Mouse (Mus musculus): Measurements from ENCODE around the gene Hmox1. TPM values are rescaled to one million over a fixed set of nuclear protein-coding genes. Genes with fewer than 3 reads are reported as not detected.

Gene Hmox1
- polyA plus RNA-seq, 1 experiment from 2014 or later: 19.9 TPM

GRCm38 (mm10) chr8:75078215-75078614 lies 15.2 kb upstream of the Hmox1 start:
- Histone ChIP-seq H3K4me3 (no peak overlapping the region), H3K27ac (no peak overlapping the region), H3K27me3 (ENCODE audit: insufficient read depth, poor library complexity, severe bottlenecking) (no peaks in the 10 kb centered on the region), H3K9me3 (no peaks in the 10 kb centered on the region), H3K4me1 (replicated peaks) (peaks cover under 1% of the 10 kb centered on the region), H3K36me3 (no peaks in the 10 kb centered on the region)
- DNase-seq (ENCODE audit: low spot score): no peak
- WGBS: 78% methylated on average over 1 of the region's 1 CpGs

GRCm38 (mm10) chr8:75078851-75079250 lies 14.6 kb upstream of the Hmox1 start:
- 95% methylated on average over 9 of the region's 9 CpGs for WGBS
- H3K27me3 ChIP-seq (ENCODE audit: insufficient read depth, poor library complexity, severe bottlenecking): no peaks in the 10 kb centered on the region
- no peak for DNase-seq (ENCODE audit: low spot score)
- peaks cover 7% of the 10 kb centered on the region for H3K4me1 ChIP-seq (replicated peaks)
- H3K4me3 ChIP-seq: no peak overlapping the region
- H3K27ac ChIP-seq: no peak overlapping the region
- H3K36me3 ChIP-seq: no peaks in the 10 kb centered on the region
- no peaks in the 10 kb centered on the region for H3K9me3 ChIP-seq

GRCm38 (mm10) chr8:75081364-75082040 lies 11.9 kb upstream of the Hmox1 start:
- no peak for DNase-seq (ENCODE audit: low spot score)
- 81% methylated on average over 9 of the region's 9 CpGs for WGBS
- Histone ChIP-seq H3K9me3 (no peaks in the 10 kb centered on the region), H3K4me1 (replicated peaks) (peaks cover 9% of the 10 kb centered on the region), H3K27me3 (ENCODE audit: insufficient read depth, poor library complexity, severe bottlenecking) (no peaks in the 10 kb centered on the region), H3K4me3 (no peak overlapping the region), H3K27ac (no peak overlapping the region), H3K36me3 (no peaks in the 10 kb centered on the region)

- H3K36me3 ChIP-seq: no peaks in the 10 kb centered on the region
- H3K9me3 ChIP-seq: no peaks in the 10 kb centered on the region
- H3K4me3 ChIP-seq: no peak overlapping the region
- no peak overlapping the region for H3K27ac ChIP-seq
- DNase-seq (ENCODE audit: low spot score): no peak
- peaks cover 9% of the 10 kb centered on the region for H3K4me1 ChIP-seq (replicated peaks)
- 87% methylated on average over 6 of the region's 6 CpGs for WGBS
- no peaks in the 10 kb centered on the region for H3K27me3 ChIP-seq (ENCODE audit: insufficient read depth, poor library complexity, severe bottlenecking)
Observed at GRCm38 (mm10) chr8:75082181-75082805, 11.1 kb upstream of the Hmox1 start.

- H3K27me3 ChIP-seq (ENCODE audit: insufficient read depth, poor library complexity, severe bottlenecking): no peaks in the 10 kb centered on the region
- peaks cover 11% of the 10 kb centered on the region for H3K4me1 ChIP-seq (replicated peaks)
- peak overlapping the region; percentile 44 for H3K4me3 ChIP-seq
- 9% methylated on average over 17 of the region's 17 CpGs for WGBS
- peak overlapping the region; percentile 72 for H3K27ac ChIP-seq
- DNase-seq (ENCODE audit: low spot score): peak; percentile 93
- H3K36me3 ChIP-seq: no peaks in the 10 kb centered on the region
- no peaks in the 10 kb centered on the region for H3K9me3 ChIP-seq
Observed at GRCm38 (mm10) chr8:75083846-75084245, 9.6 kb upstream of the Hmox1 start.

- 84% methylated on average over 3 of the region's 3 CpGs for WGBS
Observed at GRCm38 (mm10) chr8:75084382-75085064, 8.9 kb upstream of the Hmox1 start.

GRCm38 (mm10) chr8:75086002-75086401 lies 7.4 kb upstream of the Hmox1 start:
- WGBS: 83% methylated on average over 2 of the region's 2 CpGs
- Histone ChIP-seq H3K36me3 (no peaks in the 10 kb centered on the region), H3K4me1 (replicated peaks) (peaks cover 18% of the 10 kb centered on the region), H3K27ac (no peak overlapping the region), H3K4me3 (no peak overlapping the region), H3K27me3 (ENCODE audit: insufficient read depth, poor library complexity, severe bottlenecking) (0 out of 2 replicates have a peak, but pooled peaks cover under 1% of the 10 kb centered on the region), H3K9me3 (no peaks in the 10 kb centered on the region)
- DNase-seq (ENCODE audit: low spot score): no peak

More at GRCm38 (mm10) chr8:75084382-75085064, 8.9 kb upstream of the Hmox1 start:
- no peak overlapping the region for H3K4me3 ChIP-seq
- H3K9me3 ChIP-seq: no peaks in the 10 kb centered on the region
- peaks cover 17% of the 10 kb centered on the region for H3K4me1 ChIP-seq (replicated peaks)
- no peaks in the 10 kb centered on the region for H3K27me3 ChIP-seq (ENCODE audit: insufficient read depth, poor library complexity, severe bottlenecking)
- no peak for DNase-seq (ENCODE audit: low spot score)
- H3K36me3 ChIP-seq: no peaks in the 10 kb centered on the region
- peak overlapping the region; percentile 72; the same call in 1 of the 2 replicates for H3K27ac ChIP-seq

GRCm38 (mm10) chr8:75087127-75087526 lies 6.3 kb upstream of the Hmox1 start:
- Histone ChIP-seq H3K27me3 (ENCODE audit: insufficient read depth, poor library complexity, severe bottlenecking) (0 out of 2 replicates have a peak, but pooled peaks cover 7% of the 10 kb centered on the region), H3K27ac (no peak overlapping the region), H3K4me3 (no peak overlapping the region), H3K36me3 (no peaks in the 10 kb centered on the region), H3K9me3 (no peaks in the 10 kb centered on the region), H3K4me1 (replicated peaks) (peaks cover 18% of the 10 kb centered on the region)
- no peak for DNase-seq (ENCODE audit: low spot score)

- H3K36me3 ChIP-seq: no peaks in the 10 kb centered on the region
- WGBS: 39% methylated on average over 6 of the region's 6 CpGs
- peak; percentile 73 for DNase-seq (ENCODE audit: low spot score)
- peaks cover 23% of the 10 kb centered on the region for H3K4me1 ChIP-seq (replicated peaks)
- H3K27me3 ChIP-seq (ENCODE audit: insufficient read depth, poor library complexity, severe bottlenecking): 0 out of 2 replicates have a peak, but pooled peaks cover 7% of the 10 kb centered on the region
- peak overlapping the region; percentile 20 for H3K4me3 ChIP-seq
- no peaks in the 10 kb centered on the region for H3K9me3 ChIP-seq
- peak overlapping the region; percentile 80 for H3K27ac ChIP-seq
Observed at GRCm38 (mm10) chr8:75088989-75089881, 4.2 kb upstream of the Hmox1 start.

- H3K4me3 ChIP-seq: no peak overlapping the region
- H3K27ac ChIP-seq: no peak overlapping the region
- H3K27me3 ChIP-seq (ENCODE audit: insufficient read depth, poor library complexity, severe bottlenecking): 0 out of 2 replicates have a peak, but pooled peaks cover 7% of the 10 kb centered on the region
- WGBS: 84% methylated on average over 4 of the region's 4 CpGs
- no peaks in the 10 kb centered on the region for H3K9me3 ChIP-seq
- H3K4me1 ChIP-seq (replicated peaks): peaks cover 24% of the 10 kb centered on the region
- peaks cover under 1% of the 10 kb centered on the region; the same call in 1 of the 2 replicates for H3K36me3 ChIP-seq
- DNase-seq (ENCODE audit: low spot score): no peak
Observed at GRCm38 (mm10) chr8:75090781-75091365, 2.5 kb upstream of the Hmox1 start.

GRCm38 (mm10) chr8:75102956-75103355 lies 9.5 kb downstream of the Hmox1 start:
- Histone ChIP-seq H3K4me3 (no peak overlapping the region), H3K9me3 (no peaks in the 10 kb centered on the region), H3K27ac (no peak overlapping the region), H3K27me3 (ENCODE audit: insufficient read depth, poor library complexity, severe bottlenecking) (no peaks in the 10 kb centered on the region), H3K4me1 (replicated peaks) (peaks cover 4% of the 10 kb centered on the region), H3K36me3 (peaks cover 17% of the 10 kb centered on the region)
- no peak for DNase-seq (ENCODE audit: low spot score)
- 87% methylated on average over 4 of the region's 4 CpGs for WGBS

- peaks cover 6% of the 10 kb centered on the region for H3K4me1 ChIP-seq (replicated peaks)
- peak overlapping the region; percentile 66; the same call in 1 of the 2 replicates for H3K27ac ChIP-seq
- H3K36me3 ChIP-seq: peaks cover 13% of the 10 kb centered on the region
- H3K9me3 ChIP-seq: no peaks in the 10 kb centered on the region
- H3K27me3 ChIP-seq (ENCODE audit: insufficient read depth, poor library complexity, severe bottlenecking): no peaks in the 10 kb centered on the region
- 60% methylated on average over 8 of the region's 8 CpGs for WGBS
- no peak for DNase-seq (ENCODE audit: low spot score)
- no peak overlapping the region for H3K4me3 ChIP-seq
Observed at GRCm38 (mm10) chr8:75103376-75103878, 10.0 kb downstream of the Hmox1 start.
